Mouse (Mus musculus): ENCODE data around the gene Hist1h3f.

DNA sequence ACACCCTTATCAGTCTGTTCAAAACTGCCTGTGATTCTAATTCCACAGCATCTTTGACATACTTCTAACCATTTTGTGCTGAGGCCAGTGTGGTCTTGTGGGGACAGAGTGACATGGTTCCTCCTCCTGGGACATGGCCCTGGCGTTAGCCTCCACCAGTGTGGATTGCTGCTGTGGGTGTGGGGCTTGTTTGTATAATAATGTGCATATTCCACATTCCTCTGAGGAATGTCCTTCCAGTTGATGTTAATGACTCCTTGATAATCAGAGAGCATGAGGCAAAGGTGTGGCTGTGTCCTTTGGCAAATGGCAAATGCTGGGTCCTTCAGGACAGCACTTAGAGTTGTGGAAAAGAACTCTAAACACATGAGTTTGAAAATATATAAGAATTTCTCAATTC is 30.3 kb upstream of the Hist1h3f start:
- TF ChIP-seq CTCF (IDR thresholded peaks at IDR 0.05; ENCODE audit: low read depth) (no peak), EP300 (IDR thresholded peaks at IDR 0.05; ENCODE audit: low read depth) (no peak)
